Mouse (Mus musculus) mesoderm, embryonic 11.5 days (tissue): ENCODE data around the gene Lrrc8a.

Experiments used
- DNase-seq: peaks from one replicate; pipeline ENCODE4 v3.0.0-alpha.2; 2012; ENCODE audit warnings: low read depth, low spot score

Lrrc8a gene

DNA sequence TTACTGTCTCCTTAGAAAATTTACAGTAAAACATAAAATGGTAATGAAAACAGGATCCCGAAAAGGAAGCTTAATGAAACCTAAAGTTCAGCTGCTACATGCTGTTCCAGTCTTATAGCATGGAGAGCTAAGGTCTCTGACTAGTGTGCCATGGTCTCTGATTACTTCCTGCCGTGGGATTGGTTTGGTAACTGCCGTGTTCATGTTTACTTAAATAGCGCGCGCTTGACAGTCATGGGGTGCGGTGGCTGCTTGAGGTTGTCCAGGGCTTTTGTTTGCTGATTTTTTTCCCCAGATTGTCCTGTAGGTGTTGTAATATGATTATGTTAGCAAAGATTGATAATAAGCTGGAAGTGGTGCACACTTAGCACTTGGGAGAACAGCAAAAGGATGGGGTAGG lies 68.6 kb downstream of the Lrrc8a start:
- no peak for DNase-seq

- no peak for DNase-seq
Measured at GRCm38 (mm10) chr2:30309351-30309750, 71.8 kb downstream of the Lrrc8a start.

DNA sequence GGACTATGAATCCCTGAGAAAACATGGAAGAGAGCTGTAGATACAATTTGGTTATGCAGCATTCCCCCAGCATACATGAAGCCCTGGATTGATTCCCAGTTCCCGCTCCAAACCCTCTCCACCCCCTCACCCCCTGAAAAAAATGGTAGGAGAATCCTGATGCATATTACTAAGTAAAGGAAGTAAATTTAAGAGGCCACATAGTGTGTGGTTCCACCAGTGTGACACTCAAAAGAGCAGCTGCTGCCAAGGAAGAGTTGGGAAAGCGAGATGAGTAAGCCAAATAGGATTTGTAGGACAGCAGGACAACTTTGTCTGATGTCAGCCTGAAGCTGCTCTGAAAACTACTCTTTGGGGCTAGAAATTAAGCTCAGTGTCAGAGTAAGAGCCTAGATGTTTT lies 74.0 kb downstream of the Lrrc8a start:
- no peak for DNase-seq
